In the genomic region with DNA sequence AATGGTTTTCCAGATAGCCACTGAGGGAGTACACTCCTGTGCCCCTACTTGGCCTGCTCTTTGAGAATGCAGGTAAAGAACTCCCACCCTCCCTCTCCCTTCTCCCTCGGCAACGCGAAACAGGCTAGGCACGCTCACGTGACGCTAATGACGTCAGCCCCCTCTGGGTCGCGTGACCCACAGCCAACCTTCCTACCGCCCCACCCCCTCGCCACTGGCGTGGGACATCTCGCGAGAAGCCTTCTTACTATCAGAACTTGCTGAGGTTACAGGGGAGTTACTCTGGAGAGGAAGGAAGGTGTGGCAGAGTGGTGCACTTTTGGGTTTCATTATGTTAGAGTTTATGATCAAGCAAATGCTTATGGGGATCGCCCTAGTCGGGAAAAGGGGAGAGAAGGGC, we compare ENCODE assay signal across 8 mouse cellular contexts. TPM values are rescaled to one million over a fixed set of nuclear protein-coding genes. Genes with fewer than 3 reads are reported as not detected.
A peak's percentile ranks its signal among the peaks of the same experiment; 100 is the strongest.
DNase-seq lines count a peak whose midpoint lies in the region; ATAC-seq and TF ChIP-seq lines count a peak whose summit lies in the region.

A gene (plus strand): TSS at position 217 of the 400 bp plus-strand sequence.

- peak; percentile 96 for TF ChIP-seq EP300 in heart, adult 2 months (IDR thresholded peaks at IDR 0.05; ENCODE audit: insufficient read depth, low read depth, low read length)

- DNase-seq in 3134 (ENCODE audit: extremely low read depth, insufficient read length, low spot score): peak; percentile 97
- peak; percentile 97 for DNase-seq in heart, adult 2 months
- peak; percentile 99 for DNase-seq in kidney, adult 2 months
- DNase-seq in limb, embryonic 11.5 days (ENCODE audit: low spot score): peak; percentile 99

- H3K9me3 ChIP-seq in embryonic facial prominence, embryonic 15.5 days (replicated peaks): no peaks in the 10 kb centered on the region
- H3K9me3 ChIP-seq in limb, embryonic 11.5 days (ENCODE audit: control insufficient read depth, low read length): no peaks in the 10 kb centered on the region
- no peaks in the 10 kb centered on the region for H3K9me3 ChIP-seq in midbrain, embryonic 13.5 days

- TF ChIP-seq CTCF in bone marrow macrophage, adult 2 months (IDR thresholded peaks at IDR 0.05; ENCODE audit: low read depth, low read length): no peak
- TF ChIP-seq CTCF in heart, adult 2 months (IDR thresholded peaks at IDR 0.05): no peak
- no peak for TF ChIP-seq CTCF in kidney, adult 2 months (conservative IDR thresholded peaks at IDR 0.05; ENCODE audit: insufficient read depth, insufficient read length, low read depth, low read length)
- TF ChIP-seq CTCF in small intestine, adult 2 months (IDR thresholded peaks at IDR 0.05; ENCODE audit: extremely low read depth, insufficient read length, insufficient replicate concordance, low read depth, low read length): no peak

- H3K4me3 ChIP-seq in bone marrow macrophage, adult 2 months (ENCODE audit: insufficient read depth, low read length): peak within 1 kb of the TSS; percentile 80
- H3K4me3 ChIP-seq in embryonic facial prominence, embryonic 15.5 days (replicated peaks): peak within 1 kb of the TSS; percentile 88
- peak within 1 kb of the TSS; percentile 93 for H3K4me3 ChIP-seq in heart, adult 2 months
- H3K4me3 ChIP-seq in kidney, adult 2 months (ENCODE audit: insufficient read depth, low read depth, low read length): peak within 1 kb of the TSS; percentile 90
- peak within 1 kb of the TSS; percentile 78 for H3K4me3 ChIP-seq in limb, embryonic 11.5 days (ENCODE audit: low read depth, low read length)
- peak within 1 kb of the TSS; percentile 90 for H3K4me3 ChIP-seq in midbrain, embryonic 13.5 days (replicated peaks)
- peak within 1 kb of the TSS; percentile 83 for H3K4me3 ChIP-seq in small intestine, adult 2 months (ENCODE audit: low read depth, low read length)

- intact Hi-C loops in heart, adult 2 months (cut with DNase I): loop anchor here (2.0 to 5.0 kb wide), 4 partner anchors 15 to 175 kb away; no protein-coding TSS in a partner anchor

- ATAC-seq in embryonic facial prominence, embryonic 15.5 days (ENCODE audit: insufficient number of reproducible peaks, low FRiP score, low TSS enrichment, low read depth): peak; percentile 91
- ATAC-seq in limb, embryonic 11.5 days (ENCODE audit: insufficient number of reproducible peaks, low FRiP score, low TSS enrichment, low read depth): peak; percentile 96
- ATAC-seq in midbrain, embryonic 13.5 days: peak; percentile 92

- H3K27me3 ChIP-seq in embryonic facial prominence, embryonic 15.5 days: no peaks in the 10 kb centered on the region
- no peaks in the 10 kb centered on the region for H3K27me3 ChIP-seq in heart, adult 2 months (ENCODE audit: control insufficient read depth, insufficient read depth, low read length)
- no peaks in the 10 kb centered on the region for H3K27me3 ChIP-seq in kidney, adult 2 months (replicated peaks; ENCODE audit: control insufficient read depth, insufficient read depth, low read length)
- no peaks in the 10 kb centered on the region for H3K27me3 ChIP-seq in limb, embryonic 11.5 days (ENCODE audit: control insufficient read depth, insufficient read depth, low read length)
- H3K27me3 ChIP-seq in midbrain, embryonic 13.5 days: no peaks in the 10 kb centered on the region
- H3K27me3 ChIP-seq in small intestine, adult 2 months (ENCODE audit: control insufficient read depth, insufficient read depth, low read length): no peaks in the 10 kb centered on the region

- peak within 1 kb of the TSS; percentile 93 for H3K4me2 ChIP-seq in embryonic facial prominence, embryonic 15.5 days (replicated peaks)
- peak within 1 kb of the TSS; percentile 69 for H3K4me2 ChIP-seq in limb, embryonic 11.5 days (ENCODE audit: low read depth, severe bottlenecking)
- peak within 1 kb of the TSS; percentile 93 for H3K4me2 ChIP-seq in midbrain, embryonic 13.5 days (replicated peaks)

- H3K9ac ChIP-seq in embryonic facial prominence, embryonic 15.5 days: peak within 1 kb of the TSS; percentile 87
- H3K9ac ChIP-seq in heart, adult 2 months (ENCODE audit: low read depth, low read length): peak within 1 kb of the TSS; percentile 86
- peak within 1 kb of the TSS; percentile 80 for H3K9ac ChIP-seq in limb, embryonic 11.5 days (ENCODE audit: low read length)
- peak within 1 kb of the TSS; percentile 87 for H3K9ac ChIP-seq in midbrain, embryonic 13.5 days (replicated peaks)

- peak within 1 kb of the TSS; percentile 95 for H3K27ac ChIP-seq in bone marrow macrophage, adult 2 months (ENCODE audit: insufficient read depth, low read depth, low read length)
- H3K27ac ChIP-seq in embryonic facial prominence, embryonic 15.5 days (replicated peaks): peak within 1 kb of the TSS; percentile 99
- H3K27ac ChIP-seq in heart, adult 2 months: peak within 1 kb of the TSS; percentile 99
- peak within 1 kb of the TSS; percentile 96 for H3K27ac ChIP-seq in kidney, adult 2 months (ENCODE audit: insufficient read depth, low read depth, low read length)
- H3K27ac ChIP-seq in limb, embryonic 11.5 days (replicated peaks; ENCODE audit: low read depth, low read length): peak within 1 kb of the TSS; percentile 80
- peak within 1 kb of the TSS; percentile 95 for H3K27ac ChIP-seq in midbrain, embryonic 13.5 days
- peak within 1 kb of the TSS; percentile 99 for H3K27ac ChIP-seq in small intestine, adult 2 months (ENCODE audit: insufficient read depth, low read depth, low read length)

- no peak for TF ChIP-seq POLR2A in bone marrow macrophage, adult 2 months (IDR thresholded peaks at IDR 0.05; ENCODE audit: borderline replicate concordance, low read depth, low read length)
- TF ChIP-seq POLR2A in heart, adult 2 months (IDR thresholded peaks at IDR 0.05; ENCODE audit: insufficient read depth, low read depth, low read length): peak; percentile 99
- TF ChIP-seq POLR2A in kidney, adult 2 months (IDR thresholded peaks at IDR 0.05; ENCODE audit: low read depth, low read length): peak; percentile 10
- TF ChIP-seq POLR2A in small intestine, adult 2 months (IDR thresholded peaks at IDR 0.05; ENCODE audit: low read depth, low read length): peak; percentile 24; the same call in 1 of the 2 replicates

- no peaks in the 10 kb centered on the region for H3K79me2 ChIP-seq in heart, adult 2 months (replicated peaks; ENCODE audit: control insufficient read depth, insufficient read depth, low read length)

- WGBS in embryonic facial prominence, embryonic 15.5 days: 0% methylated on average over 16 of the region's 16 CpGs
- WGBS in heart, adult 2 months: under 1% methylated on average over 16 of the region's 16 CpGs
- under 1% methylated on average over 16 of the region's 16 CpGs for WGBS in kidney, adult 2 months
- 0% methylated on average over 16 of the region's 16 CpGs for WGBS in limb, embryonic 11.5 days
- WGBS in midbrain, embryonic 13.5 days: under 1% methylated on average over 16 of the region's 16 CpGs
- under 1% methylated on average over 16 of the region's 16 CpGs for WGBS in small intestine, adult 2 months

- peaks cover 6% of the 10 kb centered on the region for H3K4me1 ChIP-seq in bone marrow macrophage, adult 2 months (ENCODE audit: control insufficient read depth, insufficient read depth, low read length)
- peaks cover 9% of the 10 kb centered on the region; the same call in 1 of the 2 replicates for H3K4me1 ChIP-seq in embryonic facial prominence, embryonic 15.5 days
- no peaks in the 10 kb centered on the region for H3K4me1 ChIP-seq in heart, adult 2 months (ENCODE audit: control insufficient read depth, insufficient read depth, low read length)
- no peaks in the 10 kb centered on the region for H3K4me1 ChIP-seq in kidney, adult 2 months (ENCODE audit: control insufficient read depth, insufficient read depth, low read length)
- H3K4me1 ChIP-seq in limb, embryonic 11.5 days (ENCODE audit: control insufficient read depth, insufficient read depth, low read length): no peaks in the 10 kb centered on the region
- peaks cover 10% of the 10 kb centered on the region; the same call in 1 of the 2 replicates for H3K4me1 ChIP-seq in midbrain, embryonic 13.5 days (replicated peaks)
- peaks cover 2% of the 10 kb centered on the region for H3K4me1 ChIP-seq in small intestine, adult 2 months (ENCODE audit: control insufficient read depth, insufficient read depth, insufficient read length, low read length)

- no peaks in the 10 kb centered on the region for H3K36me3 ChIP-seq in embryonic facial prominence, embryonic 15.5 days
- peaks cover 13% of the 10 kb centered on the region for H3K36me3 ChIP-seq in heart, adult 2 months (ENCODE audit: control insufficient read depth, insufficient read depth, low read length)
- no peaks in the 10 kb centered on the region for H3K36me3 ChIP-seq in kidney, adult 2 months (ENCODE audit: control insufficient read depth, insufficient read depth, low read length)
- no peaks in the 10 kb centered on the region for H3K36me3 ChIP-seq in limb, embryonic 11.5 days (ENCODE audit: control insufficient read depth, insufficient read depth, low read length)
- no peaks in the 10 kb centered on the region for H3K36me3 ChIP-seq in midbrain, embryonic 13.5 days
- H3K36me3 ChIP-seq in small intestine, adult 2 months (ENCODE audit: control insufficient read depth, insufficient read depth, low read length): peaks cover 9% of the 10 kb centered on the region

RNA-seq across cellular contexts. Expression of the gene that starts here (rescaled TPM):
- polyA plus RNA-seq in bone marrow macrophage, adult 2 months (2012; ENCODE audit: insufficient read depth, insufficient read length, missing spikeins): 40.0 and 59.0 TPM in 2 replicates
- polyA plus RNA-seq in embryonic facial prominence, embryonic 15.5 days (2015; fragmentation: Nextera tagmentation; extraction: Ambion mirVana): 32.9 TPM in 2 replicates
- 100 to 1,000 TPM; 131 to 133 TPM for total RNA-seq in heart, adult 2 months (2021)
- polyA plus RNA-seq in heart, adult 2 months (2012; rRNA removed): 135 and 218 TPM in 2 replicates
- 31.2 and 37.9 TPM in 2 replicates for polyA plus RNA-seq in kidney, adult 2 months (2012; rRNA removed)
- polyA plus RNA-seq in limb, embryonic 11.5 days (2014; fragmentation: Nextera tagmentation; extraction: Ambion mirVana): 15.4 and 19.0 TPM in 2 replicates
- polyA plus RNA-seq in midbrain, embryonic 13.5 days (2015; fragmentation: Nextera tagmentation; extraction: Ambion mirVana): 22.7 and 24.3 TPM in 2 replicates
- 22.1 and 89.5 TPM in 2 replicates for polyA plus RNA-seq in small intestine, adult 2 months (2012; rRNA removed)

Comparison
In these comparisons a context has a peak if more than half of its experiments do, and no peak if none do; other contexts are left out.
1. Peak in every context shown above with its lines: DNase-seq, ATAC-seq, H3K4me3 ChIP-seq and H3K27ac ChIP-seq.